Mouse (Mus musculus) cerebellum, adult 18-20 months (tissue): ENCODE data around the gene Nrbp1.
"Not testable (repeated sequence)": the region's sequence is repeated elsewhere in the genome, so short reads cannot be mapped to it uniquely, and the experiment has no call there.

Experiments used
- DNase-seq, 2 experiments: peaks; one replicate each; pipeline ENCODE4 v3.0.0; 2021

The Nrbp1 gene

GRCm38 (mm10) chr5:31216554-31216953 lies 24.1 kb upstream of the Nrbp1 start:
- not testable (repeated sequence) for DNase-seq

GRCm38 (mm10) chr5:31218294-31218693 lies 22.4 kb upstream of the Nrbp1 start:
- DNase-seq = no peak

- DNase-seq = no peak
Observed at GRCm38 (mm10) chr5:31219070-31219469, 21.6 kb upstream of the Nrbp1 start.

GRCm38 (mm10) chr5:31219474-31219873 lies 21.2 kb upstream of the Nrbp1 start:
- no peak for DNase-seq

GRCm38 (mm10) chr5:31219911-31220447 lies 20.7 kb upstream of the Nrbp1 start:
- DNase-seq = peak in 1 of 2 experiments; percentile 46

GRCm38 (mm10) chr5:31220448-31221303 lies 20.0 kb upstream of the Nrbp1 start, which contains the start of gene Ppm1g:
Gene Ppm1g (minus strand): TSS chr5:31220687.
- DNase-seq = peak; percentile 95 to 98

GRCm38 (mm10) chr5:31221304-31221945 lies 19.2 kb upstream of the Nrbp1 start:
- peak in 1 of 2 experiments; percentile 24 for DNase-seq

- DNase-seq = no peak
Observed at GRCm38 (mm10) chr5:31222696-31223095, 18.0 kb upstream of the Nrbp1 start.

GRCm38 (mm10) chr5:31226641-31227040 lies 14.0 kb upstream of the Nrbp1 start:
- DNase-seq = no peak

GRCm38 (mm10) chr5:31241522-31242034 lies 914 bp downstream of the Nrbp1 start:
- DNase-seq = no peak

GRCm38 (mm10) chr5:31242191-31242590 lies 1.5 kb downstream of the Nrbp1 start:
- no peak for DNase-seq

GRCm38 (mm10) chr5:31250716-31251115 lies 10.1 kb downstream of the Nrbp1 start:
- DNase-seq = no peak

GRCm38 (mm10) chr5:31251541-31252101 lies 11.0 kb downstream of the Nrbp1 start, which contains the start of gene Krtcap3:
Gene Krtcap3 (plus strand): TSS chr5:31251691.
- peak; percentile 22 to 42 for DNase-seq

GRCm38 (mm10) chr5:31252151-31252550 lies 11.5 kb downstream of the Nrbp1 start:
- DNase-seq = no peak

GRCm38 (mm10) chr5:31252795-31253545 lies 12.3 kb downstream of the Nrbp1 start:
- no peak for DNase-seq

- DNase-seq = no peak
Observed at GRCm38 (mm10) chr5:31253806-31254205, 13.1 kb downstream of the Nrbp1 start.

GRCm38 (mm10) chr5:31254452-31254851 lies 13.8 kb downstream of the Nrbp1 start:
- DNase-seq = no peak

- no peak for DNase-seq
Observed at GRCm38 (mm10) chr5:31254901-31255300, 14.2 kb downstream of the Nrbp1 start.

- DNase-seq = no peak
Observed at GRCm38 (mm10) chr5:31255381-31255780, 14.7 kb downstream of the Nrbp1 start.

GRCm38 (mm10) chr5:31255971-31256370 lies 15.3 kb downstream of the Nrbp1 start:
- DNase-seq = no peak

GRCm38 (mm10) chr5:31257616-31258015 lies 17.0 kb downstream of the Nrbp1 start:
- DNase-seq = no peak

GRCm38 (mm10) chr5:31266101-31266500 lies 25.4 kb downstream of the Nrbp1 start:
- DNase-seq = peak; percentile 38 to 54
